Mouse (Mus musculus): ENCODE measurements around the gene Zfp266. TPM values are rescaled to one million over a fixed set of nuclear protein-coding genes. Genes with fewer than 3 reads are reported as not detected.

Gene Zfp266
- polyA plus RNA-seq, 1 experiment from 2014 or later: 17.5 TPM

- TF ChIP-seq CTCF (IDR thresholded peaks at IDR 0.05; ENCODE audit: low read depth): no peak
- no peaks in the 10 kb centered on the region for H3K27me3 ChIP-seq (replicated peaks; ENCODE audit: control insufficient read depth, insufficient read depth, low read length)
- no peak overlapping the region for H3K4me2 ChIP-seq (replicated peaks; ENCODE audit: low read depth)
- H3K4me3 ChIP-seq (ENCODE audit: low read depth, low read length): no peak overlapping the region
- peaks cover 12% of the 10 kb centered on the region for H3K36me3 ChIP-seq (ENCODE audit: control insufficient read depth, insufficient read depth)
- no peak for ATAC-seq
- WGBS: 74% methylated on average over 4 of the region's 4 CpGs
- no peaks in the 10 kb centered on the region for H3K9me3 ChIP-seq (ENCODE audit: control insufficient read depth)
- 0 out of 2 replicates have a peak, but pooled peaks cover 3% of the 10 kb centered on the region for H3K4me1 ChIP-seq (replicated peaks; ENCODE audit: control insufficient read depth, insufficient read depth, low read length)
- no peak overlapping the region for H3K27ac ChIP-seq (ENCODE audit: low read depth, low read length)
- H3K9ac ChIP-seq (ENCODE audit: low read depth, low read length): no peak overlapping the region
These were observed 2.5 kb downstream of the Zfp266 start for GRCm38 (mm10) chr9:20518708-20519107.

GRCm38 (mm10) chr9:20517727-20518126 is 3.5 kb downstream of the Zfp266 start:
- Histone ChIP-seq H3K9me3 (ENCODE audit: control insufficient read depth) (no peaks in the 10 kb centered on the region), H3K27ac (ENCODE audit: low read depth, low read length) (no peak overlapping the region), H3K4me2 (replicated peaks; ENCODE audit: low read depth) (no peak overlapping the region), H3K9ac (ENCODE audit: low read depth, low read length) (no peak overlapping the region), H3K4me3 (ENCODE audit: low read depth, low read length) (no peak overlapping the region), H3K36me3 (ENCODE audit: control insufficient read depth, insufficient read depth) (peaks cover 12% of the 10 kb centered on the region), H3K27me3 (replicated peaks; ENCODE audit: control insufficient read depth, insufficient read depth, low read length) (no peaks in the 10 kb centered on the region), H3K4me1 (replicated peaks; ENCODE audit: control insufficient read depth, insufficient read depth, low read length) (0 out of 2 replicates have a peak, but pooled peaks cover 3% of the 10 kb centered on the region)
- ATAC-seq: no peak
- TF ChIP-seq CTCF (IDR thresholded peaks at IDR 0.05; ENCODE audit: low read depth): no peak
- 97% methylated on average over 1 of the region's 1 CpGs for WGBS

- no peak for TF ChIP-seq CTCF (IDR thresholded peaks at IDR 0.05; ENCODE audit: low read depth)
- H3K4me1 ChIP-seq (replicated peaks; ENCODE audit: control insufficient read depth, insufficient read depth, low read length): no peaks in the 10 kb centered on the region
- H3K27ac ChIP-seq (ENCODE audit: low read depth, low read length): no peak overlapping the region
- no peak for ATAC-seq
- no peak overlapping the region for H3K4me3 ChIP-seq (ENCODE audit: low read depth, low read length)
- 77% methylated on average over 3 of the region's 3 CpGs for WGBS
- H3K27me3 ChIP-seq (replicated peaks; ENCODE audit: control insufficient read depth, insufficient read depth, low read length): no peaks in the 10 kb centered on the region
- H3K36me3 ChIP-seq (ENCODE audit: control insufficient read depth, insufficient read depth): peaks cover 12% of the 10 kb centered on the region
- H3K9me3 ChIP-seq (ENCODE audit: control insufficient read depth): no peaks in the 10 kb centered on the region
- H3K9ac ChIP-seq (ENCODE audit: low read depth, low read length): no peak overlapping the region
- H3K4me2 ChIP-seq (replicated peaks; ENCODE audit: low read depth): no peak overlapping the region
These were observed 7.2 kb downstream of the Zfp266 start for GRCm38 (mm10) chr9:20514016-20514415.

GRCm38 (mm10) chr9:20512714-20513113 is 8.5 kb downstream of the Zfp266 start:
- Histone ChIP-seq H3K9ac (ENCODE audit: low read depth, low read length) (no peak overlapping the region), H3K36me3 (ENCODE audit: control insufficient read depth, insufficient read depth) (peaks cover 12% of the 10 kb centered on the region), H3K4me2 (replicated peaks; ENCODE audit: low read depth) (no peak overlapping the region), H3K27me3 (replicated peaks; ENCODE audit: control insufficient read depth, insufficient read depth, low read length) (no peaks in the 10 kb centered on the region), H3K27ac (ENCODE audit: low read depth, low read length) (no peak overlapping the region), H3K4me3 (ENCODE audit: low read depth, low read length) (no peak overlapping the region), H3K9me3 (ENCODE audit: control insufficient read depth) (no peaks in the 10 kb centered on the region), H3K4me1 (replicated peaks; ENCODE audit: control insufficient read depth, insufficient read depth, low read length) (no peaks in the 10 kb centered on the region)
- ATAC-seq: peak; percentile 78
- 49% methylated on average over 8 of the region's 8 CpGs for WGBS
- TF ChIP-seq CTCF (IDR thresholded peaks at IDR 0.05; ENCODE audit: low read depth): no peak

GRCm38 (mm10) chr9:20511645-20512044 is 9.6 kb downstream of the Zfp266 start:
- WGBS: 90% methylated on average over 4 of the region's 4 CpGs
- Histone ChIP-seq H3K27ac (ENCODE audit: low read depth, low read length) (no peak overlapping the region), H3K9ac (ENCODE audit: low read depth, low read length) (no peak overlapping the region), H3K4me2 (replicated peaks; ENCODE audit: low read depth) (no peak overlapping the region), H3K9me3 (ENCODE audit: control insufficient read depth) (no peaks in the 10 kb centered on the region), H3K36me3 (ENCODE audit: control insufficient read depth, insufficient read depth) (peaks cover 15% of the 10 kb centered on the region), H3K4me1 (replicated peaks; ENCODE audit: control insufficient read depth, insufficient read depth, low read length) (no peaks in the 10 kb centered on the region), H3K27me3 (replicated peaks; ENCODE audit: control insufficient read depth, insufficient read depth, low read length) (no peaks in the 10 kb centered on the region), H3K4me3 (ENCODE audit: low read depth, low read length) (no peak overlapping the region)
- no peak for TF ChIP-seq CTCF (IDR thresholded peaks at IDR 0.05; ENCODE audit: low read depth)
- no peak for ATAC-seq

GRCm38 (mm10) chr9:20510346-20510745 is 10.9 kb downstream of the Zfp266 start:
- H3K4me1 ChIP-seq (replicated peaks; ENCODE audit: control insufficient read depth, insufficient read depth, low read length): no peaks in the 10 kb centered on the region
- H3K36me3 ChIP-seq (ENCODE audit: control insufficient read depth, insufficient read depth): peaks cover 23% of the 10 kb centered on the region
- H3K4me2 ChIP-seq (replicated peaks; ENCODE audit: low read depth): no peak overlapping the region
- no peak overlapping the region for H3K4me3 ChIP-seq (ENCODE audit: low read depth, low read length)
- no peak for TF ChIP-seq CTCF (IDR thresholded peaks at IDR 0.05; ENCODE audit: low read depth)
- 35% methylated on average over 1 of the region's 1 CpGs for WGBS
- no peak for ATAC-seq
- no peaks in the 10 kb centered on the region for H3K9me3 ChIP-seq (ENCODE audit: control insufficient read depth)
- H3K9ac ChIP-seq (ENCODE audit: low read depth, low read length): no peak overlapping the region
- no peaks in the 10 kb centered on the region for H3K27me3 ChIP-seq (replicated peaks; ENCODE audit: control insufficient read depth, insufficient read depth, low read length)
- peak overlapping the region; percentile 15; the same call in 1 of the 2 replicates for H3K27ac ChIP-seq (ENCODE audit: low read depth, low read length)

- H3K36me3 ChIP-seq (ENCODE audit: control insufficient read depth, insufficient read depth): peaks cover 23% of the 10 kb centered on the region
- TF ChIP-seq CTCF (IDR thresholded peaks at IDR 0.05; ENCODE audit: low read depth): no peak
These were observed 11.5 kb downstream of the Zfp266 start for GRCm38 (mm10) chr9:20509676-20510075.

More at GRCm38 (mm10) chr9:20509676-20510075, 11.5 kb downstream of the Zfp266 start:
- Histone ChIP-seq H3K4me1 (replicated peaks; ENCODE audit: control insufficient read depth, insufficient read depth, low read length) (no peaks in the 10 kb centered on the region), H3K27me3 (replicated peaks; ENCODE audit: control insufficient read depth, insufficient read depth, low read length) (no peaks in the 10 kb centered on the region), H3K4me2 (replicated peaks; ENCODE audit: low read depth) (no peak overlapping the region), H3K9me3 (ENCODE audit: control insufficient read depth) (no peaks in the 10 kb centered on the region), H3K27ac (ENCODE audit: low read depth, low read length) (0 out of 2 replicates have a peak overlapping the region, but pooled peaks have one; percentile 15), H3K4me3 (ENCODE audit: low read depth, low read length) (no peak overlapping the region), H3K9ac (ENCODE audit: low read depth, low read length) (no peak overlapping the region)
- ATAC-seq: no peak
- WGBS: 66% methylated on average over 3 of the region's 3 CpGs
